Mouse (Mus musculus) cerebellum, adult 11-12 months (tissue): Measurements from ENCODE around the gene Cdc6.

Experiments
- DNase-seq: peaks from one replicate; pipeline ENCODE4 v3.0.0; 2022

The Cdc6 gene

DNA sequence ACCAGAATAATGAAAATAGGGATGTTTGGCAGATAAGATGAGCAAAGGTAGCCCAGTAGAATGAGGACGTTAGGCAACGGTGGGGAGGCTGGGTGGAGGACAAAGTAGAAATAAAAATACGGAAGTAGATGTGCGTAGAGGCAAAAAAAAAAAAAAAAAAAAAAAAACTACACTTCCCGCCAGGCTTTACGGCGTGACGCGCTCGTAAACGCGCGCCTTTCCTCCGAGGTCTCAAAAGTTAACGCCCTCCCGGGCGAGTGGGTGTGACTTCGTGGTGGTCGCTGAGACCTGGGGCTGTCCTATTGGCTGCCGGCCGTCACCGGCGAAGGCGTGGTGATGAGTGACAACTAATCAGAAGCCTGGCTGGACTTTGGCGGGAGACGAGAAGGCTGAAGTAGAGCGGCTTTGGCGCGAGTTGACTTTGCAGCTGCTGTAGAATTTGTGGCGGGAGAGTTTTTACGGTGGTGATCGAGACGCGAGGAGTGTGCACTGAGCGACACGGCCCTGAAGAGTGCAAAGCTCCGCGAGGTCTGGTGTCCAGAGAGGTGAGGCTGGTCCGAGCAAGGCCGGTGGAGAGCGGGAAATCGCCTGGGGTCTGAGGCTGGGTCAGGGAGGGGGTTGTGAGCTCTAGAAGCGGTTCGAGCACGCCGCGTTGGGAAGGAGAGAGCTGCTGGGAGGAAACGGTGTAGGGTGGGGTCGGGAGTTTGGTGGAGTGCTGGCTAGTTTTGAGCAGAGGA lies at the start of gene Cdc6:
TSS of gene Cdc6 (plus strand) at position 365 of the 737 bp plus-strand sequence.
- DNase-seq: peak; percentile 93

DNA sequence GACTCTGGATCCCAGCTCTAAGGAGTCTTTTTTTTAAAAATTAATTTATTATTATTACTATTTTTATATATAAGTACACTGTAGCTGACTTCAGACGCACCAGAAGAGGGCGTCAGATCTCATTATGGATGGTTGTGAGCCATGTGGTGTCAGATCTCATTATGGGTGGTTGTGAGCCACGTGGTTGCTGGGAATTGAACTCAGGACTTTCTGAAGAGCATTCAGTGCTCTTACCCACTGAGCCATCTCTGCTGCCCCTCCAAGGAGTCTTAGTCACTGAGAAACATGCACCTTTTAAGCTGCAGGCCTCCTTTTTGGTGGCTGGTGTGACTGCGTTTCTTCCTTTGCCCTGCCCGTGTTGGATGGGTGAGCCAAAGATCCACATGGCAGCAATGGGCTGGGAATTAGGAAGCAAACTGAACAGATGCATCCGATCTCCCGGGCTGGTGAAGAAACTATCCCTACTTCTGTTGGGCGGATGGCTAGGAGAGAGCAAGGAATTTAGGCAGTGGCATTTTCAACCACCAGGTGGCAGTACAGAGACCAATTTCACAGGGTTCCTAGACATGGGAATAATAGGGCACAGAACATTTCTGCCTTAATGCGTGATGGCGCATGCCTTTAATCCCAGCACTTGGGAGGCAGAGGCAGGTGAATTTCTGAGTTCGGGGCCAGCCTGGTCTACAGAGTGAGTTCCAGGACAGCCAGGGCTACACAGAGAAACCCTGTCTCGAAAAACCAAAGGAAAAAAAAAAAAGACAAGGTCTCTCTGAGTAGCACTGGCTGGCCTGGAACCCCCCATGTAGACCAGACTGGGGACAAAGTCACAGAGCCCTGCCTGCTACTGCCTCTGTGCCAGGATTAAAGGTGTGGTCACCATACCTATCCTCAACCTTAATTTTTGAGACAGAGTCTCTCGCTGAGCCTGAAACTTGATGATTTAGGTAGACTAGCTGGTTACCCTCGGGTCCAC lies 48.6 kb upstream of the Cdc6 start:
- peak; percentile 81 for DNase-seq

DNA sequence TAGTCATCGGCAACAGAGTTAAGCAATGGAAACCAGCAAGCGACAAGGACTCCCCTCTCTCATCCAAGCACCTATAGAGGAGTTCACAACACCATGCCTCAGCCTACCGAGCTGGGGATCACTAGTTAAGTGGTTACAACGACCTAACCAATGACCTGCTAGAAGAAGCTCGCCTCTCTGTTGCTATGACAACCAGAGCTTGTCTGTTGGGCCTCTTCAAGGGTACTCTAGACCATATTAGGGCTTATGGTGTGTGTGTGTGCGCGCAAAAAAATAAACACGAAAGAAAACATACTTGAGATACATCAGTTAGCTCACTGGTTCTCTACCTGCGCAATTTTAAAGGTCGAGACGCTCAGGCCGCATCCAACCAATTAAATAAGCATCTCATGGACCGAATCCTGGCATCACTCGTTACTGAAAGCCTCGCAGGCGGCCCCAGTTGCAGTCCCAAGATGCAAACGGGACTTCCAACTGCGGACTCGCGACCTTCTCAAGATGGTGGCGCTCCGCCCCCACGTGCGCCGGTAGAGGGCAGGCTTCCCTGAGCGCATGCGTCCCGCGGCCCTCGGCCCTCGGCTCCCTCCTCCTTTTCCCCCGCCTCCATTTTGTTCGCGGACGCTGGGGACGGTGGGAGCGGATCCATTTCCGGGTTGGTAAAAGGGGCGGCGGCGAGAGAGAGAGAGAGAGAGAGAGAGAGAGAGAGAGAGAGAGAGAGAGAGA lies 44.4 kb upstream of the Cdc6 start, which contains the start of gene Wipf2:
TSS of gene Wipf2 (plus strand) at position 611 of the 723 bp plus-strand sequence.
- peak; percentile 95 for DNase-seq

DNA sequence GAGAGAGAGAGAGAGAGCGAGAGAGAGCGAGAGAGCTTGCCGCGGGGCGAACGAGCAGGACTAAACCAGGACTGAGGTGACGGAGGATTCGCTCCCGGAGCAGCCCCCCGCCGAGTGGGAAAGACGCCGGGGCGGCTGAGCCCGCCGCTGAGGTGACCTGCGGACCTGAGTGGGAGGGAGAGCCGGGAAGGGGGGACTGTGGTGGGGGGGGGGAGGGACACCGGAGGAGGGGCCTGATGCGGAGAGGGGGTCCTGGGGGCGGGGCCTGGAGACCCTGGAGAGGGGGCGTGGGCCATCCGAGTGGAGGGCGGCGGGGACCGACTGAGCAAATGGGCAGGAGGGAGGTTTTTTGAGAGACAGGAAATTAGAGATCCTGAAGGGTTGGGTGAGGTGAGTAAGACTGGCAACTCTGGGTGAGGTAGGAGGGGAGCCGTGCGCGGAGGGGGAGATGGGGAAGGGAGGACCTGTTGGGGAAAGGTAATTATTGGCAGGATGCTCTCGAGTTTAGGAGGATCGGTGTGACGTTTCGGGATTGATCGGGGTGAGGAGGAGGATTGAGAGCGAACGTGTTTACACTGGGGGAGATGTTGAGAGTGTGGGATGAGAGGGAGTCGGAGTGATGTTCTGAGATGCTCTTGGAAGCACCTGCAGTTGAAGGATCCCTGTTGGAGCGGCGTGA lies 43.7 kb upstream of the Cdc6 start:
- DNase-seq: no peak

DNA sequence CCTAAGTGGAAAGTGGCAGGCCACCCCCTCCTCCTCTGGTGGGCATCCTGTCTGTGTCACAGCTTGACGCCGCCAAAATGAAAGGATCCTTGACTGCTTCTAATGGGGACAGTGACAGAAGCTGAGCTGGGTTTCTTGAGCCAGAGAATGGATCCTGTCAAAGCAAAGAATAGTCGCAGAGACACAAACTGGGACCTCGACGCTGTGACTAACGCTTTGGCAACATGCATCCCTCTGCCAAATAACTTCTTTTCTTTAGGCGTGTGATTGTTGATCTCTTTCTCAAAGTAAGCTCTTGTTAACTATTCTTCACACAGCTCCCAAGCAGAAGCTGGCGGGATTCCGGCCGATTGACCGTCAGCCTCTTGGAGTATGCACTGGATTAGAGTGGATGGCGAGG lies 40.3 kb upstream of the Cdc6 start:
- DNase-seq: peak; percentile 56

DNA sequence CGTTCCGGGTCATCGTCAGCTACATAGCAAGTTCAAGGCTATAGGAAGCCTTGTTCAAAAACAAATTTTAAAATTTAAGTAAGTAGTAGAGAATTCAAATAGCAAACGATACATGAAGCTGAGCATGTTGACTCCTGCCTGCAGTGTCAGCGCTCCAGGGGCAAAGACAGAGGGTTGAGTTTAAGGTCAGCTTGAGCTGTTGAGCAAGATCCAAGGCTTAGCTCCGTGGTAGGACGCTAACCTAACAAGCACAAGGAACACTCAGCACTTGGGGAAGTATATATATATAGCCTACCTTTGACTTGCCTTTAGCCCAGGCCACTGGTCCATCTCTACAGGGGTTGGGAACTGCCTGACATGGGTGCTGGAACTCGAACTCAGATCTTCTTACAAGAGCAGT lies 37.7 kb upstream of the Cdc6 start:
- DNase-seq: no peak

DNA sequence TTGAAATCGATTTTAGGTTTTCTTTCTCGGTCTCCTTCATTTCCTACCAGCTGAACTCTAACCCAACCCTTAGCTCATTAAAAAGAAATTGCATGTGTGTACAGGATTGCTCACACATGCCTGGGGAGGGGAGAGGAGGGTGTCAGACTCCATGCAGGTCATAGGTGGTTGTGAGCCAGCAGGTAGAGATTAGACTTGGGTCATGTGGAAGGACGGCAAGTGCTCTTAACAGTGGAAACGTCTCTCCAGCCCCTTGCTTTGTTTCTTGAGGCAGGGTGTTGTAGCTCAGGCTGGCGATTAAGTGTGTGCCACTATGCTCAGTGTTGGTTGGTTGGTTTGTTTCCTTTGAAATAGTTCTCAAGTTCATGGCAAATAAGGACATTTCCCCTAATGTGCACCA lies 36.8 kb upstream of the Cdc6 start:
- DNase-seq: no peak

DNA sequence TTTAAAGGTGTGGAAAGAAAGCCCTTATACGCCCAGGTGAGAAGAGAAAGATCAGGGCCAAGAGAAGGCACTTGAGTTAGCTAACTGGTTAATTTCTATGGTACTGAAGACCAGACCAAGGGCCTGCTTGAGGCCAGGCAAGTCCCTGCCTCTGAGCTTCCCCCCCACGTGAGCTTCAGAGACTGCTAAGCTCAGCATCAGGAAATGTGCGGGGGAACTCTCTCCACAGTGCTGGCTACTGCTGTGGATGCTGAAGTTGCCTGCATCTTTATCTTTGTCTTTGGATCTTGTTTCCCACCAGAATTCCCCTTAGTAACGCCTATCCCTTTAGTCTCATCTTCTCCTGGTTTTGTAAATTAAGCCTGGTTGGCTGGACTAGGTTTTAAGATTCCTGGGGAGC lies 36.2 kb upstream of the Cdc6 start:
- no peak for DNase-seq

DNA sequence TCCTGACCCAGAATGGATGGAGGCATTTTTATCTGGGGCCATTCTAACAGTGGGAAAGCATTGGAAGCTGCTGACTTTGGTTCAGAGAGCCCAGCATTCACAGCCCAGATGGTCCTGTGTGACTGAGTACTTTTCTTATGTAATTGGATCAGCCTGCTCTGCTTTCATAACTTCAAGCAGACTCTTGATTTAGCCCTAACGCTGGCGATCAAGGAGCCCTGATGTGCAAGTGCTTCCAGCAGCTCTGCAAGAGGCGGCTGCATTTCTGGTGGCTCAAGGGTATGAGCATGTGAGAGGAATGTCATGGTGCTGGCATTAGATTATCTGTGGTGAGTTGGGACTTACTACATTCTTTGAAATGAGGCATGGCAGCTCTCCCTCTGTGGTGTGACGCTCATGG lies 35.6 kb upstream of the Cdc6 start:
- DNase-seq: peak; percentile 70

DNA sequence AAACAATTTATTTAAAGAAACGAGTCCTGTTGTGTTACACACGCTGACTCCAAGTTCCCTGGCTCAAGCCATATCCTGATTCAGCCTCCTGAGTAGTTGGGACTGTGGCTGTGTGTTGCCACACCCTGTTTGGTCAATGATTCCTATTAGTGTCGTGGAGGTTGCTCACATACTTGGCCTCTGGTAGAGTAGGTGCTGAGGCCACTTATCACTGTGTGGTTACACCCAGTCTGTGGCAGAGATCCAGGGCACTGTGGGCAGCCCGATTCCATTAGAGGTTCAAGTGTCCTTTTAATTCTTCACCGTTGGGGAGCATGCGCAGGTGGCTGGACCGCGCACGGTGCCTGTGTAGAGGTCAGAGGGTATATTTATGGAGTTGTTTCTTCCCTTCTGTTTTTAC lies 33.7 kb upstream of the Cdc6 start:
- DNase-seq: no peak

DNA sequence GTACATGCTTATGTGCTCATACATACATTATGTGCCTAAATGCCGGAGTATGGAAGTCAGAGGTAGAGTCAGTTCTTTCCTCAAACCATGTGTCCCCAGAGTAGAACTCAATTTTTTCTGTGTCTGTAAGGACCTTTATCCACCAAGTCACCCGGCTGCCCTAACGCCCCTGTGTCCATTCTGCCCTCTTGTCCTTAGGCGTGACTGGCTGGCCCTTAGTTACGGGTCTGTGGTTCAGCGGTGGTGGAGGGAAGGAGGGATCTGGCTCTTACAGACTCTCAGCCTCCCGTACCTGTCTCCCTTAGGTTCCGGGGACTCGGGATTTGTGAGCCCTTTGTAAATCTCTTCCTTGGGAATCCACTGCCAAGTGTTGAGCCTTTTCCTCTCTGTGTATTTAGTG lies 30.6 kb upstream of the Cdc6 start:
- DNase-seq: no peak

DNA sequence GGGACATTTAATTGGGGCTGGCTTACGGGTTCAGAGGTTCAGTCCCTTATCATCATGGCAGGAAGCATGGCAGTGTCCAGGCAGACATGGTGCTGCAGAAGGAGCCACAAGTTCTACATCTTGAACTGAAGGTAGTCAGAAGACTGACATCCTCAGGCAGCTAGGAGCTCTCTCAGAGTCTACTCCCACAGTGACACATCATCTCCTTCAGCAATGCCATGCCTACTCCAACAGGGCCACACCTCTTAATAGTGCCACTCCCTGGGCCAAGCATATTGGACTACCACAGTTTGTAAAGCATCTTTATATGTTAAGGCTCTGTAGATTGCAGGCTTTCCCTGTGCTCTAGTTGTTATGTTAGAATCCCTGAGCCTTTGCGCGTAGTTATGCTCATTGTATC lies 19.9 kb upstream of the Cdc6 start:
- no peak for DNase-seq

DNA sequence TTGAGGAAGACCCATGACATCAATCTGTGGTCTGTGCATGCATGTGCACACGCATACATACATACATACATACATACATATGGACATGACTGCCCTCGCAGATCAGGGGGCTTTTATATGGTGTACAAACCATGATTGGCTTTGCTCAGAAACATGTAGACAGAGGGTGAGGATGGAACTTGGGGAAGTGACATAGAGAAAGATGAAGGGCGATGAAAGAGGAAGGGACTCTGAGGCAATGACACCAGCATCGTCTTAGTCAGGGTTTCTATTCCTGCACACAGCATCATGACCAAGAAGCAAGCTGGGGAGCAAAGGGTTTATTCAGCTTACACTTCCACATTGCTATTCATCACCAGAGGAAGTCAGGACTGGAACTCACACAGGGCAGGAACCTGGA lies 18.5 kb upstream of the Cdc6 start:
- DNase-seq: no peak

DNA sequence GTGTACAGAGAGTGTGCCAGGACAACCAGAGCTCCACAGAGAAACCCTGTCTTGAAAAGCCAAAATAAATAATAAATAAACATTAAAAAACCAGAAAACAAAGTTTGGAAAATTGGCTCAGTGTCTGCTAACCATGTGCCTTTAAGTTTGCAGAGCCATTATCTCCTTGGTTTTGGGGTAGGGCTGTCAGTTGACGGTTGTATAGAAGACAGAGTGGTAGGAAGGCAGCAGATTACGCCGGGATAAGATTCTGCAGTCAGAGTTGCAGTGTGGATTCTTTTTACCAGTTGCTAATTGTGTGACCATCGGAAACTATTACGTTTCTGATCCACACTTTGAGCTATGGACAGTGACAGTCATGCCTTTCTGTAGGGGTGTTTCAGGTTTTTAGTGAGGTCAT lies 17.6 kb upstream of the Cdc6 start:
- DNase-seq: no peak

DNA sequence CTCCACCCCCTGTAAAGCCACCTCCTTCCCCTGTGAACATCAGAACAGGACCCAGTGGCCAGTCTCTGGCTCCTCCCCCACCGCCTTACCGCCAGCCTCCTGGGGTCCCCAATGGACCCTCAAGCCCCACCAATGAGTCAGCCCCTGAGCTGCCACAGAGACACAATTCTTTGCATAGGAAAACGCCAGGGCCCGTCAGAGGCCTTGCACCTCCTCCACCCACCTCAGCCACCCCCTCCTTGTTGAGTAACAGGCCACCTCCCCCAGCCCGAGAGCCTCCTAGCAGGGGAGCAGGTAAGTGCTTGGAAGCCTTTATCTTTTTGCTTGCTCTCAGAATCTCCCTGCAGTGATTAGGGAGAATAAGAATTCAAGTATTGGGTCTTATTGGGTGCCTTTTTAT lies 15.2 kb upstream of the Cdc6 start:
- no peak for DNase-seq

DNA sequence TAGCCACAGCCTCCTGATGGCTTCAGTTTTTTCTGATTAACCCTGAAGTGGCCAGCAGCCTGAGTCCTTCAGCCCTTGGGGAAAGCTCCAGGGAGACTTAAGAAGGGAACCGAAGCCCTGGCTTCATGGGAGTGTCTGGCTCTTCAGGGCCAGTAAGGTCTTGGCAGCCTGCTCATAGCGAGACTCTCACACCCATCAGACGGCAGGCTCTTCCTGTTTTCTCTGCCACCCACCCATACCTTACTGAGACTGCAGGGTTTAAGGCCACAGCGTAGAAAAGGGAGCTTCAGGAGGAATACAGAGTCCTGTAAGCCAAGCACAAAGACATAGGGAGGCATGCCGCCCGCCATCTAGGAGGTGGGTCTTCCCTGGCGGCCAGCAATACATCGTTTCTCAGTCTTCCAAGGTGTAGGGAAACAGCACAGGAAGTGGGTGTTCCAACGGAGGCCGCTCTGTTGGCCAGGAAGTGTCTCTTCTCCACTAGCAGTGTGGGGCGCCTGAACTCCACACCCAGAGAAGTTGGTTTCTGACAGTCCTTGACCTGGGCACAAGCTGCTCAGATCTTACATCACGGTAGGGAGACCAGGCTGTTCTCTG lies 7.0 kb upstream of the Cdc6 start:
- DNase-seq: no peak

DNA sequence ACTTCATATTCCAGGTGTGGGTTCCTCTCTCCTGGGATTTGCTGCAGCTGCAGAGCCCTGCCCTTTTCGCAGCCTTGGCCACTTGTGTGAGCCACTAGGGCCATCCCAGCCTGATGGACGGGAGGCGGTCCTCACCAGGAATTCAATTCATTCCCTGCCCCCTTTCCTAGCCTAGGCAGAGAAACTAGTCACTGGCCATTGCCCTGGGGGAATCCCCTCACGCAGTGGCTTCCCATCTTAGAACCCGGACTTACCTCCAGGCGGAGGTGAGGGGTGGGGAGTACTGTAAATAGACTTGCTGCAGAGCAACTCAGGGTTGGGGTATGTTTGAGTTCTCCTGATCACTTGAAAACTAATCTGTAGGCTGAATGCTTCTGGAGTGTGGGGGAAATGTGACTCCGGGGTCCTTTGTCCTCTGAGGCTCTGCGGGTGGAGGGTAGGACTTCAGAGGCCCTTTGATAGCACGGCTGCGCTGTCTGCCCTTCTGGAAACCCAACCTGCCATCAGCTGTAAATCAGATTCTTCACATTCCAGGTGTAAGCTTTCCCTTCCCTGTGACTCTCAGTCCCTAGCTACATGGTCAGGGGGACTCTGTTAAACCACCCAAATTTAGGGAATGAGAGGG lies 4.9 kb upstream of the Cdc6 start:
- DNase-seq: no peak

DNA sequence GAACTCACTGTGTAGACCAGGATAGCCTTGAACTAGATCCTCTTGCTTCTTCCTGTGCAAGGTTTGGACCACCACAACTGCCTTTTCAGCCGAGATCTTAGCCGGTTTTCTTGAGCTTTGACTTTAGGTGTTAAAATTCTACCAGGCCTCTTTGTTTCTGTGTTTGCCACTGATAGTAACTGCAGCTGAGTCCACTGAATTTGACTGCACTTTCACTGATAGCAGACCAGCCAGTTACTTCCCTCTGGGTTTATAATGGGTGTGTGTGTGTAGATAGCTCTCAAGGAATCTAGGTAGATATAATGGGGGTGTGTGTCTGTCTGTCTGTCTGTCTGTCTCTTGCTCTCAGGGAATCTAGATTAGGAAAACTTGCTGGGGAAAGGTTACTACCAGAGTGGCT lies 3.0 kb upstream of the Cdc6 start:
- no peak for DNase-seq

DNA sequence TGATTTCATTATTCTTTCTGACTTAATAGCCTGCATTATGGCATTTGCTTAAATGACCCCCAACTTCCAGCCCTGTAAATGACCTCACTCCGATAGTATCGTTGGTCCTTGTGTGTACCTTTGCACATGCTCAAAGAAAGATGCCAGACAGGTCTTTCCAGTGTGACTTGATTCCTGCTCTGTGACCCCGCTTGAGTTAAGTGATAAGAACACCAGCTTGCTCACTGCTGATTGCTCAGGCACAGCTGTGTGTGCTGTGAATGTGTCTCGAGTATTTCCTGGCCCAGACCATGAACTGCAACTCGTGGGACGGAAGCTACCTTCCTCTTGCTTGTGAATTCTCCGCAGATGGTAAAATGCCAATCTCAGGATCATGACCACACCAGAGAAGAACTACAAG lies 2.6 kb upstream of the Cdc6 start:
- no peak for DNase-seq

DNA sequence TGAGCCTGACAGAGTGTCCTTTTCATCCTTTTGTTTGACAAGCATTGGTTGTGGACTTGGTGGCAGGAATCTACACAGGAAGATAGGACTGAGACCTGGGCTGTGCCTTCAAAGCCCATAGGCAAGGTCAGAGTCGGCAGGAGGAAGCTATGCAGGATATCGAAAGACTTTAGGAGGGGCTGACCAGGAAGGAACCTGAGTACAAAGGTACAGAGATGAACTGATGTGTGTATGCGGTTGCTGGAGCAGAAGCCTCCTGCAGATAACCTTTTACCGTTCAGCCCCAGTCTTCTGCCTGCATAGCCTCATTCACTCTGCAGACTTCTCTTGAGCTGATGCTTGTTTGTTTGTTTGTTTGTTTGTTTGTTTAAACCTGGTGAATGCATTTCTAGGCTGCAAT lies 2.0 kb upstream of the Cdc6 start:
- no peak for DNase-seq

DNA sequence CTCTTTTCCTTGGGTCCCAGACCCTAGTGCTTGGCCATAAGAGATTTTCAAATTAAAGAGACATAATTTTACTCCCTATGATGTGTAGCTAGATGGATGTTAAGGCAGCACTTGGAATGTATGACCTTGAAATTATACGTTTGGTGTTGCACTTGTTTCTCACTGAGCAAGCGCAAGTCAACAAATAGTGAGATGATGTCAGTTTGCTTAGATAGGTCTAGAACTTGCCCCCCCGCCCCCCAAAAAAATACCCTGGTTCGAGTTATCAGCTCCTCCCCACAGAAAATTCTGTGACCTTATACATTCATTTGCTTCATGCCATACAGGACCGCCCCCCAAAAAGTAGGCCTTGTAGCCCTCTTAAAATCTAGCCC lies 551 bp upstream of the Cdc6 start:
- no peak for DNase-seq

DNA sequence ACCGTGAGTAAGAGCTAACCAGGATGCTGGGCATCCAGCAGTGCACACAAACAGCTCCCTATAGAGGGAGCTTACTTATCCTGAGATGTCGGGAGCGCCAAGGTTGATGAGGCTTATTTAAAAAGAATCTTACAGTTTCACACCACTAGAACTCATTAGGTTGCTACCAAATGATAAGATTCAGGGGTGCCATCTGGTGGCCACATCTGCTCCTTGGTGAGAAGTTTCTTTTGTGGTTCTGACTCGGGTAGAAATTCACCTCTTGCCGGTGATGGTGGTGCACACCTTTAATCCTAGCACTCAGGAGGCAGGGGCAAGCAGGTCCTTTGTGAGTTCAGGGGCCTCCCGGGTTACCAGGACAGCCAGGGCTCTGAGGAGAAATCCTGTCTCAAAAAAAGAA lies 2.1 kb downstream of the Cdc6 start:
- peak; percentile 44 for DNase-seq
